Mouse (Mus musculus) cerebellum, adult 2 months (tissue): ENCODE measurements around the gene Tssk6.

Experiments used
- CTCF ChIP-seq: fragments of 200-500 bp; IDR thresholded peaks from 2 replicates; pipeline ENCODE4 v1.5.1; 2011; ENCODE audit warnings: low read depth, mild to moderate bottlenecking, control low read depth, low read length, moderate library complexity, borderline replicate concordance; ENCODE audit not compliant: insufficient read depth
- POLR2A ChIP-seq: fragments of 200-500 bp; IDR thresholded peaks from 2 replicates; pipeline ENCODE4 v1.6.1; 2011; ENCODE audit warnings: low read length, control low read depth, borderline replicate concordance; ENCODE audit not compliant: insufficient read depth

DNA sequence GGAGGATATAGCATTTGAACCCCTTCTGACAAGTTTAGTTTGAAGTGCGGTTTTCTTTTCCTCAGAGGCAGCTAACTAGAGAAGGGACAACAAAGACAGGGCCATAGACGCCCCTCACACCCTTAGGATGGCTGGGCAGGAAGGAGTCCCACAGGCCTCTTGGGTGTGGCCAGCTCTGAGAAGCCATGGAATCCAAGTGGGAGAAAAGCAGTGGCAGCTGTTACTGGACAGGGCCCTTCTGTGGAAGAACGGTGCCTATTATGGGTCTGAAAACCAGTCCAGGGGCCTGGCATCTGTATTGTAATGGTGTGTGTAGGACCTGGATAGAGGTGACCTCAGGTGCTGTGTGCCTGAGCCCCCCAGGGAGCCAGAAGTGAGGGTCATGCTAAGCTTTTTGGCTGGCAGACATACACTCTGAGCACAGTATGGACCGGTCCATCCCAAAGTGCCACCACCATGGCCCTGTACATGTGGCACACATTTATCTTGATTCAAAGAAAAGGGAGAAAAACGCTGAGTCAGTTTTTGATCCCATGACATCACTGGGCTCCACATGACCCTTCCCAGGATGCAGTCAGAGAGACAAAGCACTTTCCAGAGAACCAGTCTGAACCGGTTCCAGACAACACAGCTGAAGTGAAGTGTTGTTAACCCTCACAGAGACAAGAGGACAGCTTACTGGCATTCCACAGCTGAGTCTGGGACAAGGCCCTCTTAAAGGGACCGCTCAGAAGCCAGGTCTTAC lies 34.2 kb downstream of the Tssk6 start:
- TF ChIP-seq CTCF (no peak), POLR2A (no peak)
